Mouse (Mus musculus) liver, adult 10 weeks (tissue): ENCODE data around the gene Tctex1d1. TPM values are rescaled to one million over a fixed set of nuclear protein-coding genes. Genes with fewer than 3 reads are reported as not detected.

Experiments
- polyA plus RNA-seq: library from polyadenylated mRNA; stranded (reverse); fragments of 350-450 nt; fragmentation: Illumina TruSeq; extraction: RNeasy Lipid Tissue Mini Kit (QIAGEN cat#74804); gene quantifications from one replicate; pipeline ENCODE4 v1.2.3, GENCODE M21; 2014; ENCODE audit warnings: low read depth, low replicate concordance

Gene Tctex1d1
- polyA plus RNA-seq: not detected

DNA sequence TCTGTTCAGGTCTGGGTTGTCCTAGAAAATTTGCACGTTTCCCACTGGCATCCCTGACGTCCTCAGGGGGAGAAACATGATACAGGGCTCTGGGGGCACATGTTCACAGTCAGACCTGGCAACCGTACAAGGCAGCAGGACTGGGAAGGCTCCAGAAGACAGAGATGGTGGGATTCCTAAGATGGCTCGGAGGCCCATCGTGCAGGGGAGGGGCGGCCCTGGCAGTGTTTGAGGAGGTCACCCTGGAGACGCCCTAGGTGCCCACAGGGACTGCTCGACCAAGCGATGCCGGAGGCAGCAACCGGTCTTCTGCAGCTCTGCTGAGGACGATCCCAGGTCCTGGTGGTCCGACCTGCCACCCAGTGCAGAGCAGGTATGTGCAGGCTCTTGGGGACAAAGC lies at the start of gene Tctex1d1:
Tctex1d1 (plus strand) TSS at position 167 of the 400 bp plus-strand sequence.

DNA sequence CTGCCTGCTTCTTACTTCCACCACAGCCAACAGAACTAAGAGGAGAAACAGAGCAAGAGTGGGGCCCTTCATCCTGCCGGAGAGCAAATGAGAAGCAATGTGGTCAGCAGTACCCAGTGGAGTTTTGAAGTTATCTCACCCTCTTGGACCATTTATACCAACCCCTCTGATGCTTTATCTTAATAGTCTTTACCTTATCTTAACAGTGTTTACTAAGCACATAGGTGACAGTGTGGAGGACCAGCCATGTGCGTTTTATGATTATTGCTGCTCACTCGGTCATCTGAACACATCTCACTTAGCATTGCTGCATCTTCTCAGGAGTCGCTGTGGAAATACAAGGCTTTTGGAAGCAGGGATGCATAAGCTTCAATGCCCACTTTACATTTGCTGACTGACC lies 48.2 kb downstream of the Tctex1d1 start, which contains the start of gene Insl5:
Insl5 (minus strand) TSS at position 222 of the 400 bp plus-strand sequence.

Other genes with a start within 250 kb of the Tctex1d1 start
- 0.19 TPM for gene Sgip1, start 237.3 kb upstream of the Tctex1d1 start, polyA plus RNA-seq
- gene Insl5, start 48.2 kb downstream of the Tctex1d1 start, polyA plus RNA-seq: not detected
- 42.0 TPM for gene Mier1, start 135.8 kb downstream of the Tctex1d1 start, polyA plus RNA-seq
- gene Wdr78, start 135.9 kb downstream of the Tctex1d1 start, polyA plus RNA-seq: 0.85 TPM
- 55.3 TPM for gene Slc35d1, start 236.6 kb downstream of the Tctex1d1 start, polyA plus RNA-seq